Mouse (Mus musculus) liver, embryonic 16.5 days (tissue): ENCODE data around the gene Dhps. TPM values are rescaled to one million over a fixed set of nuclear protein-coding genes. Genes with fewer than 3 reads are reported as not detected.
A peak's percentile ranks its signal among the peaks of the same experiment; 100 is the strongest.
"Not testable (repeated sequence)": the region's sequence is repeated elsewhere in the genome, so short reads cannot be mapped to it uniquely, and the experiment has no call there.

Experiments used
- ATAC-seq: fragments of 200-750 bp; cut with Nextera tagmentation; 2 replicates; pipeline ENCODE4 v1.8.0; 2017; ENCODE audit warnings: low read depth, mild to moderate bottlenecking, moderate number of reproducible peaks, moderate library complexity
- H3K27ac ChIP-seq: fragments of 300-500 bp; sonication (generic); 2 replicates; pipeline ENCODE4 v1.5.1; 2014; ENCODE audit warnings: mild to moderate bottlenecking, low read length
- H3K27me3 ChIP-seq: fragments of 300-500 bp; sonication (generic); 2 replicates; pipeline ENCODE4 v1.6.1; 2014; ENCODE audit warnings: low read depth, low read length, mixed read lengths; ENCODE audit not compliant: control insufficient read depth, insufficient read depth
- H3K36me3 ChIP-seq: fragments of 300-500 bp; sonication (generic); 2 replicates; pipeline ENCODE4 v1.6.1; 2014; ENCODE audit warnings: mild to moderate bottlenecking; ENCODE audit not compliant: control insufficient read depth, insufficient read depth
- H3K4me1 ChIP-seq: fragments of 300-500 bp; sonication (generic); 2 replicates; pipeline ENCODE4 v1.6.1; 2014; ENCODE audit warnings: low read depth, low read length, mixed read lengths; ENCODE audit not compliant: control insufficient read depth
- H3K4me2 ChIP-seq: fragments of 300-500 bp; sonication (generic); 2 replicates; pipeline ENCODE4 v1.6.1; 2014; ENCODE audit warnings: low read depth, low read length, mixed read lengths
- H3K4me3 ChIP-seq: fragments of 300-500 bp; sonication (generic); 2 replicates; pipeline ENCODE4 v1.5.1; 2014; ENCODE audit warnings: low read depth, mild to moderate bottlenecking, low read length
- H3K9ac ChIP-seq: fragments of 300-500 bp; sonication (generic); 2 replicates; pipeline ENCODE4 v1.6.1; 2014; ENCODE audit warnings: low read depth, low read length
- H3K9me3 ChIP-seq: fragments of 300-500 bp; sonication (generic); replicated peaks from 2 replicates; pipeline ENCODE4 v1.6.1; 2016; ENCODE audit warnings: low read length; ENCODE audit not compliant: control insufficient read depth
- WGBS: fragments of 180-500 bp; shearing (Covaris S2); extraction: QIAGEN DNeasy Blood & Tissue Kit; methylation state at CpG from one replicate; pipeline ENCODE4 v1.1.7; 2014; ENCODE audit not compliant: insufficient replicate concordance; 5-methylcytosine and 5-hydroxymethylcytosine counted together
- polyA plus RNA-seq: library from polyadenylated mRNA; unstranded; fragments of >200 nt; fragmentation: Nextera tagmentation; extraction: Ambion mirVana; gene quantifications from 2 replicates; pipeline ENCODE4 v1.2.1, GENCODE M21; 2015

The Dhps gene
- polyA plus RNA-seq, 1 experiment from 2014 or later, result 23.5 TPM

DNA sequence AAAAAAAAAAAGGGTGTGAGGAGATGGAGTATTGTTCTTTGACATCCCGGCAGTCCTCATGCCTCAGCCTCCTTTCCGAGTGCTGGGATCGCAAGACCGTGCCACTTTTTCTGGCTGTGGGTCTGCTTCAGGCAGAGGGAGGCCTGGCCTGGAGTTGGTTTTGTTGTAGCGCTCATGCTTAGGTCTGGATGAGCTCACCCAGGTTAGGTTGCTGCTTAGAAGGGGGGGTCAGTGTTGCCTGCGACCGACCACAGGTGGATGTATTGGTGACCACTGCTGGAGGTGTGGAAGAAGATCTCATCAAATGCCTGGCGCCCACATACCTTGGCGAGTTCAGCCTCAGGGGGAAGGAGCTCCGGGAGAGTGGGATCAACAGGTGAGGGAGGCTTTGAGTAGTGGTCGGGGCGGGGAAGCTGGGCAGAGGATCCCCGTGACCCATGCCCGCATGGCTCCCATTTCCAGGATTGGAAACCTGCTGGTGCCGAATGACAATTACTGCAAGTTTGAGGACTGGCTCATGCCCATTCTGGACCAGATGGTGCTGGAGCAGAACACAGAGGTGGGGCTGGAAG lies 1.6 kb downstream of the Dhps start:
- H3K36me3 ChIP-seq, result peaks cover 18% of the 10 kb centered on the region
- no peak overlapping the region for H3K4me2 ChIP-seq
- peaks cover 44% of the 10 kb centered on the region for H3K4me1 ChIP-seq
- no peaks in the 10 kb centered on the region for H3K9me3 ChIP-seq
- no peak overlapping the region for H3K27ac ChIP-seq
- no peak overlapping the region for H3K4me3 ChIP-seq
- H3K27me3 ChIP-seq, result no peaks in the 10 kb centered on the region
- no peak overlapping the region for H3K9ac ChIP-seq
- ATAC-seq, result no peak
- WGBS, result 87% methylated on average over 15 of the region's 15 CpGs

DNA sequence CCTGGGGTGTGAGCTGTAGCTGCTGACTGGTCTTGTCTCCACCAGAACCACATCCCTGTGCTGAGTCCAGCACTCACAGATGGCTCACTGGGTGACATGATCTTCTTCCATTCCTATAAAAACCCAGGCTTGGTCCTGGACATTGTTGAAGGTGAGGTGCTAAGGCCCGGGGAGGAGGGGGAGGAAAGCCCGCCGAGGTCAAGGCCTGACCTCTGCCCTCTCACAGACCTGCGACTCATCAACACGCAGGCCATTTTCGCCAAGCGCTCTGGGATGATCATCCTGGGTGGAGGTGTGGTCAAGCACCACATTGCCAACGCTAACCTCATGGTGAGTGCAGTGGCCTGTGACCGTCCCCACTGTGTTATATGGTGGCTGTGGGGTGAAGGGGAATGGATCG lies 2.6 kb downstream of the Dhps start:
- Histone ChIP-seq H3K27me3 (no peaks in the 10 kb centered on the region), H3K36me3 (peaks cover 21% of the 10 kb centered on the region), H3K9me3 (no peaks in the 10 kb centered on the region), H3K4me2 (no peak overlapping the region), H3K9ac (no peak overlapping the region), H3K4me1 (peaks cover 47% of the 10 kb centered on the region), H3K4me3 (no peak overlapping the region), H3K27ac (peak overlapping the region; percentile 13; the same call in 1 of the 2 replicates)
- no peak for ATAC-seq
- WGBS, result 79% methylated on average over 10 of the region's 10 CpGs

DNA sequence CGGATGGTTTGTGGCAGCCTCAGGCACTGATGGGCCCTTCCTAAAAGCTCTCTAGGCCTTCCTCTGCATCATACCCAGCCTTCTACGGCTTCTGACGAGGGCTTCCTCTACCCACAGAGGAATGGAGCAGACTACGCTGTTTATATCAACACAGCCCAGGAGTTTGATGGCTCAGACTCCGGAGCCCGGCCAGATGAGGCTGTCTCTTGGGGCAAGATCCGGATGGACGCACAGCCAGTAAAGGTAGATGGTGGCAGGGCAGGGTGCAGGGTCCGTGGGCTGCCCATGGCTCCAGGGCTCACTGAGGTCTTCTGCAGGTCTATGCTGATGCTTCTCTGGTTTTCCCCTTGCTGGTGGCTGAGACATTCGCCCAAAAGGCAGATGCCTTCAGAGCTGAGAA lies 3.1 kb downstream of the Dhps start:
- Histone ChIP-seq H3K27me3 (no peaks in the 10 kb centered on the region), H3K4me1 (peaks cover 51% of the 10 kb centered on the region), H3K27ac (peak overlapping the region; percentile 13), H3K4me3 (no peak overlapping the region), H3K9me3 (no peaks in the 10 kb centered on the region), H3K4me2 (no peak overlapping the region), H3K9ac (no peak overlapping the region), H3K36me3 (peaks cover 21% of the 10 kb centered on the region)
- no peak for ATAC-seq
- 84% methylated on average over 10 of the region's 10 CpGs for WGBS

DNA sequence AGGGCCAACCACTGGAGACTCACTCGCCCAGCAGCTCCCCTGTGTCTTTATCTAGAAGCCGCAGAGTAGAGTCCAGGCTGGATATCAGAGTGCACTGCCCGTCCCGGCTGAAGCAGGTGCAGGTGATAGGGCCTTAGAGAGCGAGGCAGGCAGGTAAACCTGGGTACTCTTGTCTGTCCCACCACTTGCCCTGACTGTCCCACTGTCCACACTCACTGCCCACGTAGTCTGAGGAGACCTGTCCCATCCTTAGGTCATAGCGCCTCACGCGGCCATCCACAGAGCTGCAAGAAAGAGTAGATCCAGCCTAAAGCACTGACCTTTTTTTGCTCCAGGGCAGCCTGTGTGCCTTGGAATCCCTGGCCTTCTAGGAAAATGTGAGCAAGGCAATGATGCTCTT lies 4.4 kb downstream of the Dhps start:
- no peak overlapping the region for H3K4me3 ChIP-seq
- ATAC-seq, result peak; percentile 52
- no peak overlapping the region for H3K9ac ChIP-seq
- no peaks in the 10 kb centered on the region for H3K9me3 ChIP-seq
- no peaks in the 10 kb centered on the region for H3K27me3 ChIP-seq
- peaks cover 47% of the 10 kb centered on the region for H3K4me1 ChIP-seq
- H3K36me3 ChIP-seq, result peaks cover 21% of the 10 kb centered on the region
- WGBS, result 58% methylated on average over 9 of the region's 9 CpGs
- H3K4me2 ChIP-seq, result peak overlapping the region; percentile 24
- H3K27ac ChIP-seq, result peak overlapping the region; percentile 22

DNA sequence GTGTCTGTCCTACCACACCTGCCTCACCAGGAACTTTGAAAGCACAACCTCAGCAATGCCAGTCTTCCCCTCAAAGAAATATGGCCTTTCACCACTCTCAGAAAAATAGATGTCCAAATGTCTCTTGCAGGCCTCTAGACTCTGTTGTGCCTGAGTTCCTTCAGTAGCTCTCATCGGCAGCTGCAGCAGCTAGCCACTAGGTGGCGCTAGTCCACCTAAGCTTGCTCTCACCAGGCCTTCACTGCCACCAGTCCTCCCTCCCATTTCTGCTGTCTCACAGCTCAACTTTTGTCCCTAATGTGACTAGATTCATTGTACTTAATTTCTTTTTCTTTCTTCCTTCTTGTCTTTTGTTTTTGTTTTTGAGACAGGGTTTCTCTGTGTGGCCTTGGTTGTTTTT lies 5.4 kb downstream of the Dhps start:
- 0% methylated on average over 2 of the region's 2 CpGs for WGBS
- Histone ChIP-seq H3K36me3 (peaks cover 21% of the 10 kb centered on the region), H3K9ac (peak overlapping the region; percentile 30; the same call in 1 of the 2 replicates), H3K4me3 (no peak overlapping the region), H3K9me3 (no peaks in the 10 kb centered on the region), H3K4me2 (no peak overlapping the region), H3K27me3 (no peaks in the 10 kb centered on the region), H3K27ac (peak overlapping the region; percentile 39; the same call in 1 of the 2 replicates), H3K4me1 (peaks cover 53% of the 10 kb centered on the region)
- ATAC-seq, result peak; percentile 38; the same call in 1 of the 2 replicates

DNA sequence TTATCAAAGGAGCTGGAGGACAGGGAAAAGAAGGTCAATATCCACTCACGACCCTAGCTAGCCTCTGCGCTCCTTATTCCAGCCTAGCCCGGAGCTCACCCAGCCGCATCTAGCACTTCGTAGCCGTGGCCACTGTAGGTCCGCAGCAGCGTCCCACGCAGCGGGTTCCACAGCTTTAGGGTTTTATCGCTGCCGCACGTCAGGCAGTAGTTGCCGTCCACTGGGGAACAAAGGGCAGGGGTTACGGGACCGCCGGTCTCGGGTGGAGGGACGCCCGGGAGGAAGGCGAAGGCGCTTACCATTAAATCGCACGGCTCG lies 8.6 kb downstream of the Dhps start:
- Histone ChIP-seq H3K36me3 (peaks cover 7% of the 10 kb centered on the region; the same call in 1 of the 2 replicates), H3K27ac (peak overlapping the region; percentile 85), H3K9ac (peak overlapping the region; percentile 95), H3K4me1 (peaks cover 58% of the 10 kb centered on the region), H3K9me3 (no peaks in the 10 kb centered on the region), H3K4me2 (peak overlapping the region; percentile 92), H3K4me3 (peak overlapping the region; percentile 89), H3K27me3 (no peaks in the 10 kb centered on the region)
- WGBS, result under 1% methylated on average over 25 of the region's 25 CpGs
- ATAC-seq, result no peak

DNA sequence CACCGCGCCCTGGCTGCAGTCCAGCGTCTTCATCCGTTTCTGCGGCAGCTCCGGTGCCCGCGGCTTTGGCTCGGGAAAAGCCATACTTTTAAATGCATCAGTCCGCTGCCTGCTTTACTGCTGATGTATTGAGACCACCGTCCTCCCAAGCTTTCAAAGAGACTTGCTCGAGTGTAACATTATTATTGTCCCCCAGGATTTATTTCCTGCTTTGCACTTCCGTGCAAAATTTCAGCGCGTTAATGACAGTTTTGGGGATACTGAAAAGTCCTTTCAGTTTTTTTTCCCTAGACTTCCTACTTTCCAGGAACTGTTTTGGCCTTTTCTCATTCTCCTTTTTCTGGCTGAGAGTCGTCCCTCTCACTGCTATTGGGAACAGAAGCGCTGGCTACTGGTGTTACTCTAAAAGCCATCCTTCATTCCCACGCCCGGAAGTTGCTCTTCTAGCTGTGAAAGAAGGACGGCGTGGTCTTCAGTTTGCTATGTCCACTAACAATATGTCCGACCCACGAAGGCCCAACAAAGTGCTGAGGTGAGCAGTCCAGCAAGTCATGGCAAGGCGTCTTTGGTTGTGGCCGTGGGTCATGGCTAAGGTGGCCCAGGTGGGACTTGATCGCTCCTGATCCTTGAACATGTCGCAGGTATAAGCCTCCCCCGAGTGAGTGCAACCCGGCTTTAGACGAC lies 9.1 kb downstream of the Dhps start, which contains the start of gene Wdr83os:
Wdr83os (plus strand) TSS at position 209 of the 684 bp plus-strand sequence.
- peak within 1 kb of the TSS; percentile 89 for H3K4me3 ChIP-seq
- H3K27me3 ChIP-seq, result no peaks in the 10 kb centered on the region
- H3K4me1 ChIP-seq, result peaks cover 53% of the 10 kb centered on the region
- H3K9ac ChIP-seq, result peak within 1 kb of the TSS; percentile 95
- no peaks in the 10 kb centered on the region for H3K9me3 ChIP-seq
- H3K4me2 ChIP-seq, result peak within 1 kb of the TSS; percentile 92
- H3K36me3 ChIP-seq, result peaks cover 6% of the 10 kb centered on the region; the same call in 1 of the 2 replicates
- peak within 1 kb of the TSS; percentile 85 for H3K27ac ChIP-seq
- ATAC-seq, result no peak
- WGBS, result 0% methylated on average over 30 of the region's 30 CpGs

DNA sequence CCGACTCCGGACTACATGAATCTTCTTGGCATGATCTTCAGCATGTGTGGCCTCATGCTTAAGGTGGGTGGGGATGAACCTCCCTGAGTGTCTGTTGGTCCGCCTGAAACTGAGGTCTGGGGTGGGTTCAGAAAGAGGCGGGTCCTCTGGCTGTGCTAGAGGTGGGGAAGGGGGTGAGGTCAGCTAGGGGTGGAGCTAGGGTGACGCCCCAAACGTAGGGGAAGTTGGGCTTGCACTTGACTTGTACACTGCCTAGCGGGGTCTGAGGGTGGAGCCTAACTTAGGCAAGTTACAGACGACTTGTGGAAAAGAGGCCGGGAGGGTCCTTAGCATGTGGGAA lies 9.6 kb downstream of the Dhps start, which contains the start of gene Wdr83:
Wdr83 (minus strand) TSS at position 91 of the 340 bp plus-strand sequence.
- peak within 1 kb of the TSS; percentile 92 for H3K4me2 ChIP-seq
- peak within 1 kb of the TSS; percentile 95 for H3K9ac ChIP-seq
- no peaks in the 10 kb centered on the region for H3K9me3 ChIP-seq
- H3K27me3 ChIP-seq, result no peaks in the 10 kb centered on the region
- peaks cover 8% of the 10 kb centered on the region; the same call in 1 of the 2 replicates for H3K36me3 ChIP-seq
- H3K4me3 ChIP-seq, result peak within 1 kb of the TSS; percentile 89
- peak within 1 kb of the TSS; percentile 85 for H3K27ac ChIP-seq
- 0% methylated on average over 9 of the region's 9 CpGs for WGBS
- peaks cover 48% of the 10 kb centered on the region for H3K4me1 ChIP-seq
- ATAC-seq, result peak; percentile 66

DNA sequence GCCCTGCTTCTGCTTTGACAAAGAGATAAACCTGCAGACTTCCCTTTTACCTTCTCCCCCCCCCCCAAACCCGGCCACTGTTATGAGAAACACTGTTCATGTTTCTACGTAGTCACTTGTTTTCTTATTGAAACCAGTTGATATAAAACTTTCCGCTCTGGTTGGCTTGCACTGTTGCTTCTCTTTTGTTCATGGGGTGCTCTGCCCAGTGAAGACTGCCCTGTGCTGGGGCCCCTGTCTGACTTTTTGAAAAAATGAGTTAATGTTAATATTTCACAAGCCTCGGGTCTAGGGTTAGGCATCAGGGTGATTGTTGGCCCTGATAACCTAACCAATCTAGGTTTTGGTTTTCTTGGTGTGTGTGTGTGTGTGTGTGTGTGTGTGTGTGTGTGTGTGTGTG lies 10.6 kb downstream of the Dhps start:
- Histone ChIP-seq H3K4me2 (peak overlapping the region; percentile 11; the same call in 1 of the 2 replicates), H3K27ac (0 out of 2 replicates have a peak overlapping the region, but pooled peaks have one; percentile 9)
- H3K4me3 ChIP-seq, result not testable (repeated sequence)

More for the DNA sequence above, 10.6 kb downstream of the Dhps start:
- not testable (repeated sequence) for H3K36me3 ChIP-seq, H3K27me3 ChIP-seq, ATAC-seq, H3K9me3 ChIP-seq, H3K9ac ChIP-seq
- peaks cover 40% of the 10 kb centered on the region for H3K4me1 ChIP-seq
- WGBS, result 28% methylated on average over 4 of the region's 4 CpGs
